8 mouse cellular contexts compared by ENCODE assay signal in the genomic region with DNA sequence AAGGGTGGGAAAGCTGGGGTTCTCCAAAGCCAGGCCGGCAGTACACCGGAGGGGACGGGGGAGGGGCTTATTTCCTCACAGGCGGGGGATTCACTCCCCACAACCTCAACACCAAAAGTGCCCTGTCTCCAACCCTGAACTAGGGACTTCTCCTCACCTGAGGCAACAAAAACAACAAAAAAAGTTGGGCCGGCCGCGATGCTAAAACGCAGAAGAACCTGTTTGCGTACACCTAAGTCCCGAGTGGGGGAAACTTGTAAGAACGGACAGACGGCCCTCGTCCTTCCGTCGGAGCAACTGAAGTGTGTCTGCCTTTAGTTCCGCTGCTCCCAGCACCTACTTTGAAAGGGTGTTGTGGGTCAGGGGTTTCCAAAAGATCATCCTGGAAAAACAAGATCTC. TPM values are rescaled to one million over a fixed set of nuclear protein-coding genes. Genes with fewer than 3 reads are reported as not detected.
DNase-seq lines count a peak whose midpoint lies in the region; ATAC-seq and TF ChIP-seq lines count a peak whose summit lies in the region.

No protein-coding gene starts in this region.

- TF ChIP-seq CTCF in bone marrow, adult 2 months (IDR thresholded peaks at IDR 0.05; ENCODE audit: control insufficient read depth, insufficient read depth, low read length), result no peak
- TF ChIP-seq CTCF in embryonic fibroblast, embryonic 13.5 days (IDR thresholded peaks at IDR 0.05; ENCODE audit: borderline replicate concordance, insufficient read depth, low read length), result no peak
- TF ChIP-seq CTCF in stomach, postnatal 0 days (IDR thresholded peaks at IDR 0.05; ENCODE audit: low read depth), result no peak

- H3K36me3 ChIP-seq in heart, embryonic 13.5 days, result no peaks in the 10 kb centered on the region
- H3K36me3 ChIP-seq in liver, embryonic 15.5 days (replicated peaks), result no peaks in the 10 kb centered on the region
- no peaks in the 10 kb centered on the region for H3K36me3 ChIP-seq in neural tube, embryonic 11.5 days (ENCODE audit: control insufficient read depth, insufficient read depth, low read length)
- H3K36me3 ChIP-seq in stomach, postnatal 0 days (ENCODE audit: control insufficient read depth, insufficient read depth, low read length), result no peaks in the 10 kb centered on the region

- ATAC-seq in heart, embryonic 13.5 days (ENCODE audit: extremely low read depth, insufficient number of reproducible peaks, low FRiP score, low TSS enrichment), result no peak
- ATAC-seq in liver, embryonic 15.5 days (ENCODE audit: insufficient read depth), result no peak
- no peak for ATAC-seq in neural tube, embryonic 11.5 days (ENCODE audit: insufficient read depth, low FRiP score, low TSS enrichment)
- no peak for ATAC-seq in stomach, postnatal 0 days (ENCODE audit: low FRiP score, low TSS enrichment)

- no peak overlapping the region for H3K27ac ChIP-seq in bone marrow, adult 2 months (ENCODE audit: control insufficient read depth, insufficient read depth, low read depth, low read length, poor library complexity)
- no peak overlapping the region for H3K27ac ChIP-seq in embryonic fibroblast, embryonic 13.5 days (ENCODE audit: insufficient read depth, low read length)
- H3K27ac ChIP-seq in heart, embryonic 13.5 days (replicated peaks), result peak overlapping the region; percentile 43
- peak overlapping the region; percentile 61 for H3K27ac ChIP-seq in liver, embryonic 15.5 days (replicated peaks)
- H3K27ac ChIP-seq in neural tube, embryonic 11.5 days (ENCODE audit: low read depth, low read length), result no peak overlapping the region
- H3K27ac ChIP-seq in stomach, postnatal 0 days (replicated peaks), result 0 out of 2 replicates have a peak overlapping the region, but pooled peaks have one; percentile 24

- DNase-seq in CD4-positive, CD25-positive, alpha-beta regulatory T cell, adult 2 months (ENCODE audit: low read depth, low spot score), result peak; percentile 70
- peak; percentile 65 for DNase-seq in kidney, postnatal 10 days
- DNase-seq in neural tube, embryonic 11.5 days (ENCODE audit: low spot score), result peak; percentile 61
- peak; percentile 58 for DNase-seq in stomach, postnatal 0 days (ENCODE audit: low spot score)

- no peaks in the 10 kb centered on the region for H3K9me3 ChIP-seq in heart, embryonic 13.5 days
- H3K9me3 ChIP-seq in liver, embryonic 15.5 days (replicated peaks), result no peaks in the 10 kb centered on the region
- H3K9me3 ChIP-seq in neural tube, embryonic 11.5 days (ENCODE audit: control insufficient read depth, low read length), result no peaks in the 10 kb centered on the region
- H3K9me3 ChIP-seq in stomach, postnatal 0 days (ENCODE audit: control insufficient read depth, low read length), result no peaks in the 10 kb centered on the region

- H3K4me2 ChIP-seq in heart, embryonic 13.5 days, result peak overlapping the region; percentile 75
- peak overlapping the region; percentile 76 for H3K4me2 ChIP-seq in liver, embryonic 15.5 days
- peak overlapping the region; percentile 39 for H3K4me2 ChIP-seq in neural tube, embryonic 11.5 days (ENCODE audit: low read depth)
- peak overlapping the region; percentile 84 for H3K4me2 ChIP-seq in stomach, postnatal 0 days (replicated peaks; ENCODE audit: low read depth)

- 1% methylated on average over 16 of the region's 16 CpGs for WGBS in bone marrow, adult 2 months
- under 1% methylated on average over 16 of the region's 16 CpGs for WGBS in heart, embryonic 13.5 days
- WGBS in liver, embryonic 15.5 days (ENCODE audit: insufficient replicate concordance), result under 1% methylated on average over 16 of the region's 16 CpGs
- under 1% methylated on average over 16 of the region's 16 CpGs for WGBS in neural tube, embryonic 11.5 days
- 0% methylated on average over 16 of the region's 16 CpGs for WGBS in stomach, postnatal 0 days

- H3K4me1 ChIP-seq in bone marrow, adult 2 months (ENCODE audit: control insufficient read depth, insufficient read depth, low read length), result no peaks in the 10 kb centered on the region; the same call in 1 of the 2 replicates
- no peaks in the 10 kb centered on the region for H3K4me1 ChIP-seq in embryonic fibroblast, embryonic 13.5 days (ENCODE audit: control insufficient read depth, insufficient read depth, low read length)
- peaks cover 20% of the 10 kb centered on the region for H3K4me1 ChIP-seq in heart, embryonic 13.5 days
- H3K4me1 ChIP-seq in liver, embryonic 15.5 days (replicated peaks), result peaks cover 20% of the 10 kb centered on the region
- H3K4me1 ChIP-seq in neural tube, embryonic 11.5 days (ENCODE audit: control insufficient read depth, insufficient read depth, low read length), result no peaks in the 10 kb centered on the region; the same call in 1 of the 2 replicates
- H3K4me1 ChIP-seq in stomach, postnatal 0 days (replicated peaks; ENCODE audit: control insufficient read depth, insufficient read depth), result no peaks in the 10 kb centered on the region

- TF ChIP-seq EP300 in stomach, postnatal 0 days (optimal IDR thresholded peaks at IDR 0.05), result no peak

- H3K4me3 ChIP-seq in bone marrow, adult 2 months (replicated peaks; ENCODE audit: control insufficient read depth, low read depth, low read length), result peak overlapping the region; percentile 76
- H3K4me3 ChIP-seq in embryonic fibroblast, embryonic 13.5 days (ENCODE audit: insufficient read depth, low read length), result peak overlapping the region; percentile 38
- peak overlapping the region; percentile 66 for H3K4me3 ChIP-seq in heart, embryonic 13.5 days
- H3K4me3 ChIP-seq in liver, embryonic 15.5 days (replicated peaks), result peak overlapping the region; percentile 74
- peak overlapping the region; percentile 33 for H3K4me3 ChIP-seq in neural tube, embryonic 11.5 days (ENCODE audit: low read depth, low read length)
- H3K4me3 ChIP-seq in stomach, postnatal 0 days (ENCODE audit: low read depth, low read length), result peak overlapping the region; percentile 65

- TF ChIP-seq POLR2A in bone marrow, adult 2 months (IDR thresholded peaks at IDR 0.05; ENCODE audit: borderline replicate concordance, control insufficient read depth, low read depth, low read length), result no peak
- peak; percentile 61; the same call in 1 of the 2 replicates for TF ChIP-seq POLR2A in embryonic fibroblast, embryonic 13.5 days (IDR thresholded peaks at IDR 0.05; ENCODE audit: low read depth, low read length)

- H3K27me3 ChIP-seq in heart, embryonic 13.5 days (replicated peaks), result no peaks in the 10 kb centered on the region
- H3K27me3 ChIP-seq in liver, embryonic 15.5 days, result no peaks in the 10 kb centered on the region
- H3K27me3 ChIP-seq in neural tube, embryonic 11.5 days (ENCODE audit: control insufficient read depth, insufficient read depth, low read length), result no peaks in the 10 kb centered on the region
- no peaks in the 10 kb centered on the region for H3K27me3 ChIP-seq in stomach, postnatal 0 days (ENCODE audit: control insufficient read depth, insufficient read depth, low read length)

- peak overlapping the region; percentile 88 for H3K9ac ChIP-seq in heart, embryonic 13.5 days
- peak overlapping the region; percentile 78 for H3K9ac ChIP-seq in liver, embryonic 15.5 days
- H3K9ac ChIP-seq in neural tube, embryonic 11.5 days (ENCODE audit: low read length), result peak overlapping the region; percentile 59
- peak overlapping the region; percentile 74 for H3K9ac ChIP-seq in stomach, postnatal 0 days (ENCODE audit: low read length)

RNA-seq across cellular contexts. Expression of a gene that starts 2.5 kb away (rescaled TPM):
- 8.0 and 9.8 TPM in 2 replicates for polyA plus RNA-seq in bone marrow, adult 2 months (2011; ENCODE audit: insufficient read depth, insufficient read length, low replicate concordance, missing spikeins)
- 7.5 and 11.0 TPM in 2 replicates for polyA plus RNA-seq in embryonic fibroblast, embryonic 13.5 days (2011; ENCODE audit: insufficient read length, low read depth, missing spikeins)
- polyA plus RNA-seq in heart, embryonic 13.5 days (2015; fragmentation: Nextera tagmentation; extraction: Ambion mirVana), result 11.6 and 12.3 TPM in 2 replicates
- polyA plus RNA-seq in liver, embryonic 15.5 days (2015; fragmentation: Nextera tagmentation; extraction: Ambion mirVana), result 23.9 and 26.2 TPM in 2 replicates
- 33.3 and 35.8 TPM in 2 replicates for polyA plus RNA-seq in neural tube, embryonic 11.5 days (2014; fragmentation: Nextera tagmentation; extraction: Ambion mirVana)
- polyA plus RNA-seq in stomach, postnatal 0 days (2015; fragmentation: Nextera tagmentation; extraction: Ambion mirVana), result 3.7 and 4.3 TPM in 2 replicates

RNA-seq across cellular contexts. Expression of a gene that starts 2.5 kb away (rescaled TPM):
- 1.1 and 2.4 TPM in 2 replicates for polyA plus RNA-seq in bone marrow, adult 2 months (2011; ENCODE audit: insufficient read depth, insufficient read length, low replicate concordance, missing spikeins)
- polyA plus RNA-seq in embryonic fibroblast, embryonic 13.5 days (2011; ENCODE audit: insufficient read length, low read depth, missing spikeins), result 6.0 and 10.3 TPM in 2 replicates
- 13.3 and 14.1 TPM in 2 replicates for polyA plus RNA-seq in heart, embryonic 13.5 days (2015; fragmentation: Nextera tagmentation; extraction: Ambion mirVana)
- polyA plus RNA-seq in liver, embryonic 15.5 days (2015; fragmentation: Nextera tagmentation; extraction: Ambion mirVana), result 5.3 and 6.4 TPM in 2 replicates
- 11.2 and 12.9 TPM in 2 replicates for polyA plus RNA-seq in neural tube, embryonic 11.5 days (2014; fragmentation: Nextera tagmentation; extraction: Ambion mirVana)
- polyA plus RNA-seq in stomach, postnatal 0 days (2015; fragmentation: Nextera tagmentation; extraction: Ambion mirVana), result 6.4 TPM in 2 replicates

Comparison
In these comparisons a context has a peak if more than half of its experiments do, and no peak if none do; other contexts are left out.
1. H3K27ac ChIP-seq: peak in heart, embryonic 13.5 days (single experiment), liver, embryonic 15.5 days (single experiment) and stomach, postnatal 0 days (single experiment); none in bone marrow, adult 2 months (single experiment), embryonic fibroblast, embryonic 13.5 days (single experiment) and neural tube, embryonic 11.5 days (single experiment).
2. Peak in every context shown above with its lines, with median percentiles within 50 percentile points of each other: DNase-seq, H3K4me3 ChIP-seq, H3K4me2 ChIP-seq and H3K9ac ChIP-seq.